Mouse (Mus musculus) lung, postnatal 0 days (tissue): Measurements from ENCODE around the gene Wfdc3.

Source experiments
- CTCF ChIP-seq: IDR thresholded peaks from 2 replicates; pipeline ENCODE4 v1.5.1; 2016; ENCODE audit warnings: antibody characterized with exemption, mild to moderate bottlenecking
- EP300 ChIP-seq: IDR thresholded peaks from 2 replicates; pipeline ENCODE4 v1.6.1; 2016; ENCODE audit warnings: antibody characterized with exemption, mild to moderate bottlenecking, control low read depth

DNA sequence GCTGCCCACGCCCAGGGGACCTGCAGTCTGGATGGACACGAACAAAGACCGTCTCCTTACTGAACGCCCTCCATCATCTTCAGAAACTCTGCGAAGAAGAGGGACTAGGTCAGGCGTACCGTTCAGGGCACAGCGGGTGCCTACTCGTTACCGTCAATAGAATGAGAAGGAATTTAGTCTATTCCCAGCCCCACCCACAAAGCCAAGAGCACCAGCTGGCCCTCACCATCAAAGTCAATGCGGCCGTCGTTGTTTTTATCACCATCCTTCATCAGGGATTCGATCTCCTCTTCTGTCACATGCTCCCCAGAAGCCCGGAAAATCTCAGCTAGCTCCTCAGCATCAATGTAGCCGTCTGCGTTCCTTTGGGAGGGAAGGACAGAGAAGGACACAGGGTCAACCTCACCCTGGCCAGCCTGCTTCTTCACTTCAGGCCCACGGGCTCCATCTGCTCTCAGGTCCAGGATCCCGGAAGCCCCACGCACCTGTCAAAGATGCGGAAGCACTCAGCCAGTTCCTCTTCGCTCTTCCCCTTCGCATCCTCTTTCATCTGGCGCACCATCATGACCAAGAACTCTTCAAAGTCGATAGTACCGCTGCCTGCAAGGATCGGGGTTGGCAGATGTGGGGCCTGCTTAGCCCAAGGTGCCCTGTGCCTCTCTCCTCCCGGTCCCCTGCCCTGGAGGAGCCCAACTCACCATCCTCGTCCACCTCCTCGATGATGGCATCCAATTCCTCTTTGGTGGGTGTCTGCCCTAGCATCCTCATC is 31.7 kb upstream of the Wfdc3 start:
- no peak for TF ChIP-seq CTCF
- no peak for TF ChIP-seq EP300
